Mouse (Mus musculus) midbrain, embryonic 16.5 days (tissue): ENCODE measurements around the gene Phc1. TPM values are rescaled to one million over a fixed set of nuclear protein-coding genes. Genes with fewer than 3 reads are reported as not detected.

Source experiments
- ATAC-seq: fragments of 200-750 bp; cut with Nextera tagmentation; 2 replicates; pipeline ENCODE4 v1.8.0; 2017; ENCODE audit warnings: moderate TSS enrichment
- H3K27ac ChIP-seq: fragments of 300-500 bp; sonication (generic); 2 replicates; pipeline ENCODE4 v1.5.1; 2014; ENCODE audit warnings: mild to moderate bottlenecking, low read length, mixed read lengths
- H3K27me3 ChIP-seq: fragments of 300-500 bp; sonication (generic); 2 replicates; pipeline ENCODE4 v1.6.1; 2014; ENCODE audit warnings: low read depth, low read length, mixed read lengths; ENCODE audit not compliant: control insufficient read depth, insufficient read depth
- H3K36me3 ChIP-seq: fragments of 300-500 bp; sonication (generic); 2 replicates; pipeline ENCODE4 v1.6.1; 2014; ENCODE audit warnings: mild to moderate bottlenecking, low read length, moderate library complexity, mixed read lengths; ENCODE audit not compliant: control insufficient read depth, insufficient read depth
- H3K4me1 ChIP-seq: fragments of 300-500 bp; sonication (generic); 2 replicates; pipeline ENCODE4 v1.6.1; 2014; ENCODE audit warnings: mild to moderate bottlenecking, low read length, mixed read lengths; ENCODE audit not compliant: control insufficient read depth, insufficient read depth
- H3K4me2 ChIP-seq: fragments of 300-500 bp; sonication (generic); 2 replicates; pipeline ENCODE4 v1.6.1; 2014; ENCODE audit warnings: mild to moderate bottlenecking, low read length, mixed read lengths
- H3K4me3 ChIP-seq: fragments of 300-500 bp; sonication (generic); 2 replicates; pipeline ENCODE4 v1.5.1; 2014; ENCODE audit warnings: low read depth, mild to moderate bottlenecking, low read length, moderate library complexity, mixed read lengths
- H3K9ac ChIP-seq: fragments of 300-500 bp; sonication (generic); 2 replicates; pipeline ENCODE4 v1.6.1; 2014; ENCODE audit warnings: low read depth, low read length, mixed read lengths
- H3K9me3 ChIP-seq: fragments of 300-500 bp; sonication (generic); replicated peaks from 2 replicates; pipeline ENCODE4 v1.6.1; 2014; ENCODE audit warnings: mild to moderate bottlenecking, low read length, mixed read lengths; ENCODE audit not compliant: control insufficient read depth, poor library complexity, severe bottlenecking
- WGBS: fragments of 180-500 bp; shearing (Covaris S2); extraction: QIAGEN DNeasy Blood & Tissue Kit; methylation state at CpG from one replicate; pipeline ENCODE4 v1.1.7; 2014; 5-methylcytosine and 5-hydroxymethylcytosine counted together
- polyA plus RNA-seq: library from polyadenylated mRNA; unstranded; fragments of >200 nt; fragmentation: Nextera tagmentation; extraction: Ambion mirVana; gene quantifications from 2 replicates; pipeline ENCODE4 v1.2.1, GENCODE M21; 2015

The Phc1 gene
- polyA plus RNA-seq, 1 experiment from 2014 or later, result 32.2 TPM

DNA sequence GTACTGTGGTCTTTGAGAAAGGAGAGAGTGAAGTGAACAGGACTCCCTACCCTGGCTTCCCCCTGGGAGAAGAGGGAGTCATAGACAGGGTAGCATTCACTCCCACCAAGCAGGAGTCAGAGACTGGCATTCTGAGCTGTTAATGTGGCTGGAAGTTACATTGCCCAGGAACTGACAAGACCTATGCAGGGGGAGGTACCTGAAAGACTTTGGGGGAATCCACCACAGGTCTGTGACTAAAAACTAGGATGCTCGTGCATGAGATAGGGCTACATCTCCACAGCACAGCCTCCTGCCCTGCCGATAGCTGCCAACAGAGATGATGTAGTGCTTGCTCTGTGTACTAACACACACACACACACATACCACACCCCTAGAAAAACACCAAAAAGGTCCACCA is 56.9 kb downstream of the Phc1 start:
- H3K36me3 ChIP-seq, result no peaks in the 10 kb centered on the region
- no peaks in the 10 kb centered on the region for H3K4me1 ChIP-seq
- no peak overlapping the region for H3K4me2 ChIP-seq
- H3K27me3 ChIP-seq, result no peaks in the 10 kb centered on the region
- no peak overlapping the region for H3K4me3 ChIP-seq
- H3K9me3 ChIP-seq, result no peaks in the 10 kb centered on the region
- no peak overlapping the region for H3K27ac ChIP-seq
- ATAC-seq, result no peak
- 90% methylated on average over 2 of the region's 2 CpGs for WGBS
- no peak overlapping the region for H3K9ac ChIP-seq

DNA sequence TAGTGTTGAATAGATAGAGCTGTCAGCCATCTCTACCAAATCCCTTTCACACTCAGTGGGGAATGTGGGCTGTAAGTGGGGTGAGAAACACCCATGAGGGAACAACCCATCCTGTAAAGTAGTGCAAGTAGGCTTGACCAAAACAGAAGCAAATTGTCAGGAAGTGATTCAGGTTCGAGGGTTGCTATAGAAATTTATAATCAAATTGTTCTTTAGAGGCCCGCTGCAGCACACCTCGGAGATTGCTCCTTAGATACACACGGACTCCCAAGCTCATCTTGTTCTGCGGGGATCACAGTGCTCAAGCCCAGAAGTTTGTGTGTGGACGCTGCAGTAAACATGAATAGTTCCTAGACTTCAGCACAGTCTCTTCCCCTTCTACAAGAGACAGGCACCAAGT is 57.6 kb downstream of the Phc1 start, which contains the start of gene Klrg1:
Gene Klrg1 (minus strand): TSS at position 101 of the 400 bp plus-strand sequence.
- Histone ChIP-seq H3K9me3 (no peaks in the 10 kb centered on the region), H3K27ac (no peak within 1 kb of the TSS)

DNA sequence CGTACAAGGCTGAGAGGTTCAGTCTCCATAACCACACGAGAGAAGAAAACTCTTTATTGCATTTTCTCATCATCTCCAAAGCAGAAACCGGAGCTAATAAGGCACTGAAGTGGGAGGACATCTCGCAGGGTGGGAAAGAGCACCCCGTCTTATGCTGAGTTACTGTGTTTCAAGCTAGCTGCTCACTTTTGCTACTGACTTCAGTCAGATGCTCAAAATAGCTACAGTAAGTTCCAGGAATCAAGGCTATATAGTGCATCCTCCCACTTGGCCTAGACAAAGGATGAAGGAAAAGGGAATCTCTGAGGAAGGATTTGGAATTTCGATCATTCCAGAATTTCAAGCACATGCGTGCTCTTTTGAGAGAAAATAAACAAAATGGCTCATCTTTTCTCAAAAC is 63.8 kb downstream of the Phc1 start:
- Histone ChIP-seq H3K4me2 (no peak overlapping the region), H3K4me1 (no peaks in the 10 kb centered on the region), H3K9me3 (no peaks in the 10 kb centered on the region), H3K4me3 (no peak overlapping the region), H3K9ac (no peak overlapping the region), H3K27ac (no peak overlapping the region), H3K27me3 (no peaks in the 10 kb centered on the region), H3K36me3 (no peaks in the 10 kb centered on the region)
- ATAC-seq, result no peak
- 86% methylated on average over 7 of the region's 7 CpGs for WGBS

More for the DNA sequence above, 57.6 kb downstream of the Phc1 start, which contains the start of gene Klrg1:
- H3K27me3 ChIP-seq, result no peaks in the 10 kb centered on the region
- H3K4me3 ChIP-seq, result no peak within 1 kb of the TSS
- WGBS, result 82% methylated on average over 6 of the region's 6 CpGs
- no peak within 1 kb of the TSS for H3K4me2 ChIP-seq
- no peaks in the 10 kb centered on the region for H3K4me1 ChIP-seq
- no peak for ATAC-seq
- H3K9ac ChIP-seq, result no peak within 1 kb of the TSS
- no peaks in the 10 kb centered on the region for H3K36me3 ChIP-seq

DNA sequence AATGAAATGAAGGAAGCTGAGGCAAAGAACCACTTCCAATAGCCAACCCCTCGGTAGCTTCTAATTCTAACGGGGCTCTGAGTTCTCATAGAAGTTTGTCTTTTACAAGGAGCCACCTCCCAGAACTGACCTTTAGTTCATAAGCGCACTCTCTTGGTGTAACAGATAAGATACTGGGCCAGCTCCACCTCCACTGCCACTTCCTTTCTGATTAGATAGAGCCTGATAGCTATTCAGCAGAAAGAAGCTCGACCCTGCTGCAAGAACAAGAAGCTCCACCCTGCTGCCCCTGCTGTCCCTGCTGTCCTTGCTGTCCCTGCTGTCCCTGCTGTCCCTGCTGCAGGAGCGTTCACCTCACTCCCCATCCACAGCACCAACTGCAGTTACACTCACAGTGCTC is 65.8 kb downstream of the Phc1 start:
- H3K9me3 ChIP-seq, result no peaks in the 10 kb centered on the region
- no peak overlapping the region for H3K9ac ChIP-seq
- H3K27ac ChIP-seq, result no peak overlapping the region
- no peak overlapping the region for H3K4me2 ChIP-seq
- no peaks in the 10 kb centered on the region for H3K27me3 ChIP-seq
- H3K4me3 ChIP-seq, result no peak overlapping the region
- WGBS, result 72% methylated on average over 5 of the region's 5 CpGs
- H3K4me1 ChIP-seq, result no peaks in the 10 kb centered on the region
- ATAC-seq, result no peak
- H3K36me3 ChIP-seq, result no peaks in the 10 kb centered on the region

DNA sequence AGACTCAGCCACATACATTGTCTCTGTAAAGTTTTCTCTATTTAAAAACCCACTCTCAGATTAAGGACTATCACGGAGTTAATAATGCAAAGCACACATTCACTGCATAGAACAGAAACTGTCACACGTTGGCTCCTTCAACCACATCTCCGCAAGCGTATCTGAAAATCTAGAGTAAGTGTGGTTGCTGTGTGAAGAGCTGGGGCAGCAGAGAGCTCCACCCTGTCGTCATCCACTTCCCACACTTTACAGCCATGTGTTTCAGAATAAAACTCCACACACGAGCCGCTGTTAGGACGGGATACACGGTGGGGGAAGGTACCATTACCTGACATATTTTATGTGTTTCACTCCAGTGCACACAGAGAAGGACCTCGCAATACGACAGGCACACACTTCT is 70.2 kb downstream of the Phc1 start:
- Histone ChIP-seq H3K4me1 (no peaks in the 10 kb centered on the region), H3K27me3 (no peaks in the 10 kb centered on the region), H3K27ac (no peak overlapping the region), H3K4me3 (no peak overlapping the region), H3K9me3 (no peaks in the 10 kb centered on the region), H3K9ac (no peak overlapping the region), H3K36me3 (no peaks in the 10 kb centered on the region), H3K4me2 (no peak overlapping the region)
- WGBS, result 86% methylated on average over 11 of the region's 11 CpGs
- no peak for ATAC-seq

DNA sequence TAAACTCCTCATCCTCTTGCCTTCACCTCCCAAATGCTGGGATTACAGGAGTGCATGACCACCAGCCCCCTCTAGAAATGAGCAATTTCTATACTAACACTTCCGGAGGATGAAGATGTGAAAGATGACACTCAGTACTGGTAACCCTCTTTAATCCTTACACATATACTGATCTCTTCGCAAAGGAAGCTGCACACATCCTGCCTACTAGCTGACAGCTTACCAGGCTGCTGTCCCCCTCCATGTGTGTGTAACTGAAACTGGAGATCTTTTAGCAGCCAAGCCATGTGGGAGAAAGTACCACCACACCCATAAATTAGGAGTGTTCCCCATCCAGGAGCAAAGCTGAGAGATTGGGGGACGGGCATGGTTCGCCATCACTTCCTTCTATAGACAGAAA is 71.2 kb downstream of the Phc1 start:
- no peak overlapping the region for H3K27ac ChIP-seq
- no peak overlapping the region for H3K4me2 ChIP-seq
- no peaks in the 10 kb centered on the region for H3K36me3 ChIP-seq
- no peak overlapping the region for H3K9ac ChIP-seq
- no peak for ATAC-seq
- no peak overlapping the region for H3K4me3 ChIP-seq
- WGBS, result 90% methylated on average over 4 of the region's 4 CpGs
- H3K9me3 ChIP-seq, result no peaks in the 10 kb centered on the region
- H3K27me3 ChIP-seq, result no peaks in the 10 kb centered on the region
- H3K4me1 ChIP-seq, result no peaks in the 10 kb centered on the region

DNA sequence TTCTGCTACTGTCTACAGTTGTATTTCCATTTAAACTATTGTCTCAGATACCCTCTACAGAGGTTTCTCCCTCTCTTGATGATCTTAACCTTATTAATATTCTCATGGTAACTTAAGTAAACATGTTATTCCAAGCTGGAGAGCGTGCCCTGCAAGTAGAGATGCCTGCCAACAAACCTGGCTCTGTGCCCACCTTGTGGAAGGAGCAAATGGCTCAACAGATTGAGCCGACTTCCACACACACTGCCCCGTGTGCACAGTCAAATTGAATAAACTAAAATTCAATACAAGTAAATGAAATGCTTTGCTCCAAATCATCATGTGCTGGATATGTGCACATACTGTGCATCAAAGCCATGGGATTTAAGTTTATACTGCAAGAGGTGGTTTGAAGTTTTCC is 71.8 kb downstream of the Phc1 start:
- Histone ChIP-seq H3K9ac (no peak overlapping the region), H3K4me1 (no peaks in the 10 kb centered on the region), H3K27me3 (no peaks in the 10 kb centered on the region), H3K4me3 (no peak overlapping the region), H3K9me3 (no peaks in the 10 kb centered on the region), H3K36me3 (no peaks in the 10 kb centered on the region), H3K4me2 (no peak overlapping the region), H3K27ac (no peak overlapping the region)
- 48% methylated on average over 3 of the region's 3 CpGs for WGBS
- ATAC-seq, result no peak

Other genes with a start within 250 kb of the Phc1 start
- 1.4 and 1.6 TPM in 2 replicates for gene Klrg1, start 57.7 kb downstream of the Phc1 start, polyA plus RNA-seq
- gene M6pr, start 31.8 kb downstream of the Phc1 start, polyA plus RNA-seq, result 50.5 and 54.1 TPM in 2 replicates
- gene Rimklb, start 158.2 kb upstream of the Phc1 start, polyA plus RNA-seq, result 112 and 128 TPM in 2 replicates
- gene Mfap5, start 165.3 kb upstream of the Phc1 start, polyA plus RNA-seq, result 3.6 and 4.1 TPM in 2 replicates
- gene Aicda, start 213.2 kb upstream of the Phc1 start, polyA plus RNA-seq, result 0.24 and 0.31 TPM in 2 replicates